Mouse (Mus musculus) right cerebral cortex, postnatal 14 days (tissue): ENCODE measurements around the gene Hdc.
"Not testable (repeated sequence)": the region's sequence is repeated elsewhere in the genome, so short reads cannot be mapped to it uniquely, and the experiment has no call there.

ENCODE experiments used
- DNase-seq: peaks from one replicate; pipeline ENCODE4 v3.0.0; 2022

Gene Hdc

GRCm38 (mm10) chr2:126619249-126619704 is at the start of gene Hdc:
Gene Hdc (minus strand): TSS chr2:126619299.
- no peak for DNase-seq

- DNase-seq, result no peak
Measured at GRCm38 (mm10) chr2:126668621-126669252, 49.6 kb upstream of the Hdc start.

- no peak for DNase-seq
Measured at GRCm38 (mm10) chr2:126665984-126666383, 46.9 kb upstream of the Hdc start.

- DNase-seq, result peak; percentile 14
Measured at GRCm38 (mm10) chr2:126663481-126663880, 44.4 kb upstream of the Hdc start.

GRCm38 (mm10) chr2:126652929-126653328 is 33.8 kb upstream of the Hdc start:
- DNase-seq, result no peak

- DNase-seq, result no peak
Measured at GRCm38 (mm10) chr2:126647762-126648161, 28.7 kb upstream of the Hdc start.

- DNase-seq, result no peak
Measured at GRCm38 (mm10) chr2:126646461-126646860, 27.4 kb upstream of the Hdc start.

GRCm38 (mm10) chr2:126644768-126645167 is 25.7 kb upstream of the Hdc start:
- no peak for DNase-seq

- no peak for DNase-seq
Measured at GRCm38 (mm10) chr2:126640298-126640697, 21.2 kb upstream of the Hdc start.

GRCm38 (mm10) chr2:126635939-126636823 is 17.1 kb upstream of the Hdc start:
- DNase-seq, result no peak

GRCm38 (mm10) chr2:126633165-126633564 is 14.1 kb upstream of the Hdc start:
- no peak for DNase-seq

GRCm38 (mm10) chr2:126628455-126628995 is 9.4 kb upstream of the Hdc start:
- no peak for DNase-seq

- DNase-seq, result no peak
Measured at GRCm38 (mm10) chr2:126623138-126623537, 4.0 kb upstream of the Hdc start.

GRCm38 (mm10) chr2:126622455-126622854 is 3.4 kb upstream of the Hdc start:
- DNase-seq, result no peak

GRCm38 (mm10) chr2:126618470-126619179 is 474 bp downstream of the Hdc start:
- DNase-seq, result no peak

- DNase-seq, result no peak
Measured at GRCm38 (mm10) chr2:126615355-126615754, 3.7 kb downstream of the Hdc start.

GRCm38 (mm10) chr2:126609600-126609999 is 9.5 kb downstream of the Hdc start:
- not testable (repeated sequence) for DNase-seq

- no peak for DNase-seq
Measured at GRCm38 (mm10) chr2:126607553-126608203, 11.4 kb downstream of the Hdc start.

- DNase-seq, result no peak
Measured at GRCm38 (mm10) chr2:126606688-126607062, 12.4 kb downstream of the Hdc start.

- DNase-seq, result no peak
Measured at GRCm38 (mm10) chr2:126606061-126606687, 12.9 kb downstream of the Hdc start.

GRCm38 (mm10) chr2:126601918-126602600 is 17.0 kb downstream of the Hdc start:
- DNase-seq, result no peak

- DNase-seq, result no peak
Measured at GRCm38 (mm10) chr2:126600533-126600932, 18.6 kb downstream of the Hdc start.
